ENCODE assay signal across 18 mouse cellular contexts in the genomic region with DNA sequence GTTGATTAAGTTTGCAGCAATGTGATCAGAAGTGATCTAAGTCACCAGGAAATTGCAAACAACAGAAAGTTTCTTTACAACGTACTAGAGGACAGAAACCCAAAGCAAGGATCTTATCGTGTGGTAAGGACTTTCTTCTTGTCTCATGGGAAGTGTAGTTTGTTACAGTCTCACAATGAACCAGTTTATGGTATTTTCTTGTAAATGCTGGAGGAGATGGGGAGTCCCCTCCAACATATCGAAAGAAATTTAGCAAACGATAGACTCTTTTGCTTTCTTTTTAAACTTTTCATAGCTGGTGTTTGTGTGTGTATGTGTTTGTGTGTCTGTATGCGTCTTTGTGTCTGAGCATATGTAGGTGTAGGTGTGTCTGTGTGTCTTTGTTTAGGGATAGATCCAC.
"Had no signal": no experiment of that assay in that cellular context is flagged by ENCODE, and none has a peak within 500 bp of the region (broad histone marks: within the 10 kb centered on the region; RNA-seq: fewer than 3 reads in every experiment).

No protein-coding gene starts in this region.

- H3K9ac ChIP-seq: lung, embryonic 14.5 days; midbrain, embryonic 12.5 days; neural tube, embryonic 13.5 days; neural tube, embryonic 15.5 days; stomach, embryonic 15.5 days had no signal

- H3K4me3 ChIP-seq: midbrain, embryonic 10.5 days; midbrain, embryonic 12.5 days; myocyte; neural tube, embryonic 13.5 days; neural tube, embryonic 15.5 days; stomach, embryonic 15.5 days had no signal

- H3K27ac ChIP-seq: midbrain, embryonic 10.5 days; midbrain, embryonic 12.5 days; neural tube, embryonic 13.5 days; neural tube, embryonic 15.5 days; stomach, embryonic 15.5 days; stomach, postnatal 0 days had no signal

- H3K4me1 ChIP-seq: midbrain, embryonic 10.5 days; midbrain, embryonic 12.5 days; neural tube, embryonic 13.5 days; neural tube, embryonic 15.5 days; stomach, embryonic 15.5 days had no signal

- H3K36me3 ChIP-seq: midbrain, embryonic 10.5 days; midbrain, embryonic 12.5 days; neural tube, embryonic 13.5 days; neural tube, embryonic 15.5 days; stomach, embryonic 15.5 days had no signal

- H3K4me2 ChIP-seq: lung, embryonic 14.5 days; midbrain, embryonic 12.5 days; neural tube, embryonic 13.5 days; neural tube, embryonic 15.5 days; stomach, embryonic 15.5 days had no signal

- DNase-seq: lung, adult 18-20 months; lung, embryonic 14.5 days; lung, postnatal 10 days; lung, postnatal 4 days; midbrain, embryonic 14.5 days; retina, postnatal 1 day; right cerebral cortex, adult 18-20 months; thymus, adult 2 months; thymus, postnatal 25 days; thymus, postnatal 4 days had no signal

- H3K9me3 ChIP-seq: midbrain, embryonic 10.5 days; midbrain, embryonic 12.5 days; neural tube, embryonic 13.5 days; neural tube, embryonic 15.5 days; stomach, embryonic 15.5 days had no signal

- H3K27me3 ChIP-seq: midbrain, embryonic 12.5 days; neural tube, embryonic 13.5 days; neural tube, embryonic 15.5 days; stomach, embryonic 15.5 days had no signal

- ATAC-seq: midbrain, embryonic 16.5 days had no signal
